Mouse (Mus musculus) heart, adult 2 months (tissue): ENCODE measurements around the gene Pithd1.
"Not testable (repeated sequence)": the region's sequence is repeated elsewhere in the genome, so short reads cannot be mapped to it uniquely, and the experiment has no call there.

ENCODE experiments used
- CTCF ChIP-seq: fragments of 200-600 bp; IDR thresholded peaks from 2 replicates; pipeline ENCODE4 v1.8.1; 2022; ENCODE audit warnings: antibody characterized with exemption, mild to moderate bottlenecking, moderate library complexity
- EP300 ChIP-seq: fragments of 200-500 bp; IDR thresholded peaks from 2 replicates; pipeline ENCODE4 v1.6.1; 2011; ENCODE audit warnings: low read depth, low read length, control low read depth; ENCODE audit not compliant: insufficient read depth
- POLR2A ChIP-seq: fragments of 200-500 bp; IDR thresholded peaks from 2 replicates; pipeline ENCODE4 v1.6.1; 2011; ENCODE audit warnings: mild to moderate bottlenecking, low read depth, low read length, control low read depth; ENCODE audit not compliant: insufficient read depth

- TF ChIP-seq POLR2A, CTCF, EP300: not testable (repeated sequence)
Measured at GRCm38 (mm10) chr4:135980223-135980622, 6.8 kb downstream of the Pithd1 start.
